Mouse (Mus musculus) gastrocnemius, adult 2 months (tissue): ENCODE data around the gene Lad1. TPM values are rescaled to one million over a fixed set of nuclear protein-coding genes. Genes with fewer than 3 reads are reported as not detected.
A peak's percentile ranks its signal among the peaks of the same experiment; 100 is the strongest.

Source experiments
- DNase-seq: peaks from one replicate; pipeline ENCODE4 v3.0.0; 2022
- H3K27ac ChIP-seq: fragments of 200-600 bp; 2 replicates; pipeline ENCODE4 v1.8.1; 2022; ENCODE audit warnings: mild to moderate bottlenecking
- H3K4me3 ChIP-seq: fragments of 200-600 bp; 2 replicates; pipeline ENCODE4 v1.8.1; 2022; ENCODE audit warnings: mild to moderate bottlenecking, moderate library complexity
- CTCF ChIP-seq: fragments of 200-600 bp; IDR thresholded peaks from 2 replicates; pipeline ENCODE4 v1.8.1; 2022; ENCODE audit warnings: antibody characterized with exemption, mild to moderate bottlenecking, moderate library complexity
- intact Hi-C: fragments of 180-260 bp; cut with DNase I; formaldehyde crosslinking; loops from one replicate; pipeline ENCODE4 v1.15.1; 2025
- total RNA-seq, 2 experiments: library from RNA; stranded (reverse); gene quantifications; 2 replicates each; pipeline ENCODE4 v1.2.3; 2021

The Lad1 gene
- total RNA-seq, 2 experiments from 2014 or later, result not detected

DNA sequence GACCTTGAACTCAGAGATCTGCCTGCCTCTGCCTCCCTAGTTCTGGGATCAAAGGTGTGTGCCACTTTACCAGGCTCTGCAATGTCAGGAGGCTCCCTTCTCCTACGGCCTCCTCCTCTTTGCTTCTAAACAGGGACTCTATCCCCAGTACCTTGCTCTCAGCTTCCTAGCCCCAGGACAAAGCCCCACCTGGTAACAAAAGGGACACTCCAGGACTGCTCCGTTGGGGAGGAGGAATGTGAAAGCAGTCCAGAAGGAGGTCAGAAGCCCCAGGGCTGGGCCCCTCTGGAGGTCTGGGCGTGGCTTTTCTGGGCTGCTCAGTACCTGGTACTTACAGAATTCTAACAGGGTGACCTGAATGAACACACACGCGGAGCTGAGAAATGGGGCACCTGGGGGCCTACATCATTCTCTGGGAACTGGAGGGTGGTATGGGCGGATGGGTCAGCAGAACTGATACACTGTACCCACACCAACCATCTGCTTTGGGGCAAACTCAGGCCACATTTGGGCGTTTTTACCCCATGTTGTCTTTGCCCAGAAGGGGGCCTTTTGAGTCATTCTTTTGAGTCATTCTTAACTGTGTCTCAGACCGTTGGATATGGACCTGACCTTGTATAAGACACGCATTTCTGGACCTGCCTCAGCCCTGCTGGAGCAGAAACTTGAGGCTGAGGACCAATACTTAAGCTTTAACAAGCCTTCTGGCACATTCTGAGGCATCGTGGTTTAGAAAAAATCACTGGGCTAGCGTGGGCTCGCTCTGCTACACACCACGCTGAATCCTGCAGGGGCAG is 26.1 kb upstream of the Lad1 start:
- Histone ChIP-seq H3K4me3 (no peak overlapping the region), H3K27ac (no peak overlapping the region)
- intact Hi-C loops, result no loop called here
- TF ChIP-seq CTCF, result no peak
- DNase-seq, result no peak

DNA sequence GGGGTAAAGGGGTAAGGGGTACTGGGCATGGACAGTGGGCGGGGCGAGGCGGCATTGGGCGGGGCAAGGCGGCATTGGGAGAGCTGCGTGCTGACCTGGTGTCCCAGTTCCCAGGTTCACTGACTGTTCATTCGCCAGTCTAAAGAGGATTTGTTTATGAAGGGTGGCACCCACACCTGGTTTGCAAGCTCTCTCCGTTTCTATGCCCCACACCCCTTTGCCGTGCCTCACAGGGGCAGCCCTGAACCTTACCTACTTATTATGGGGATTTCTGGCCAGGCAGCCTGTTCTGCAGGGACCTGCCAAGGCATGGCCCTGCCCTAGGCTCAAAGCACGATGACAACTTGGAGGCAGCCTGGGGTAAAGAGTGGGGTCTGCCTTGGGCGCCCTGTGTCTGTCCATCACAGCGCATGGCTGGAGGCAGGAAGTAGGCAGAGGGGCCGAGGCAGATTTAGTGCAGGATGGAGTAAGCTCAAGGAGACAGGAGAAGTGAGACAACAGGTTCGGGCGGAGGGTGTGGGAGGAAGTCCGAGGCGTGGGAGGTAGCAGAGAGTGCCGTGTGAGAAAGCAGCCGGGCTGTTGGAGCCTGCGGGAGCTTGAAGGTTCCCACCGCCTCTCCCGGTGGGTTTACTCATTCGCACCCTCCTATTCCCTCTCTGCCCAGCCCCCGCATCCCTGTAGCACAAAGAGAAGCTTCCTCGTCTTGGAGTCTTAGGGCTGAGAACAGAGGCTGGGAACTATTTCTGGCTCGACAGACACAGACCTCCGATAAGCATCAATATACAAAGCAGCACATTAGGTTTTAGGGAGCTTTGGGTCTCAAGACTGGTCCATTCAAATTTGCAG is 24.8 kb upstream of the Lad1 start:
- H3K27ac ChIP-seq, result peak overlapping the region; percentile 76
- intact Hi-C loops, result no loop called here

DNA sequence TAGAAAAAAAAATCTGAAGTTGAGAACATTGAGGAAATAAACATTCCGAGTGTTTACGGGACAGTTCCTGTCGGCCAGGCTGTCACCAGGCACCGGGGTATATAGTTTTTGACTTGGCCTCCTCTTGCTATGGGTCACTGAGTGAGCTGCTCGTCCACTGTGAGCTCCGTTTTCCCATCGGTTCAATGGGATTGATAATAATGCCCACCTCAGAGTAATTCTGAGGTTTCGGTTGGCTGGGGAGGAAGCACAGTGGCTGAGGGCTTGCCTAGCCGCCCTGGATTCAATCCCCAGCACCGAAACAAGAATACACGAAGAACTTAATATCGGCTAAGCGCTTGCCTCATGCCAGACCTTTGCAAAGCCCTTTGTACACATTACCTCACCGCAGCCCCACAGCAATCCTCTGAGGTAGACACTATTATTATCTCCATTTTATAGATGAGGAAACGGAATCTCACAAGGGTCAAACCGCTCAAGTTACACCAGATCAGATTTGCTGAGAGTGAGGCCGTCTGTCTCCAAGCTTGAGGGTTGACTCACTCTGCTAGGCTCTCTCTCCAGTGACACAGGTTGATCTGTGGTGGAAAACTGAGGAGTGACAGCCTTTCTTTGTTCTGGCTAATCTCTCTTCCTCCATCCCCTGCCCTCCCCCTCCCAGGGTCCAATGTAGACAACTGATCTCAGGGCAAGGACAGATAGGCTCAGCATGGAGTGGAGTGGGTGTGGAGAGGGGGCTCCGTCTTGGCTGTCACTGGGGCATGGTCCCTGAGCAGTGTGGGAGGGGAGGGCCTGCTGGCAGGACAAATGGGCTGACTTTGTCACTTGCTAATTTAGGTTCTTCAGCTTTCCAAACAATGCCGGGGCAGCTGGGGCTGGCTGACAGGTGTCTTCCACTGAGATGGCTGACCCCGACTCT is 23.9 kb upstream of the Lad1 start:
- intact Hi-C loops, result no loop called here
- DNase-seq, result peak; percentile 53

More for the DNA sequence above, 24.8 kb upstream of the Lad1 start:
- no peak for TF ChIP-seq CTCF
- peak overlapping the region; percentile 55 for H3K4me3 ChIP-seq
- DNase-seq, result no peak

DNA sequence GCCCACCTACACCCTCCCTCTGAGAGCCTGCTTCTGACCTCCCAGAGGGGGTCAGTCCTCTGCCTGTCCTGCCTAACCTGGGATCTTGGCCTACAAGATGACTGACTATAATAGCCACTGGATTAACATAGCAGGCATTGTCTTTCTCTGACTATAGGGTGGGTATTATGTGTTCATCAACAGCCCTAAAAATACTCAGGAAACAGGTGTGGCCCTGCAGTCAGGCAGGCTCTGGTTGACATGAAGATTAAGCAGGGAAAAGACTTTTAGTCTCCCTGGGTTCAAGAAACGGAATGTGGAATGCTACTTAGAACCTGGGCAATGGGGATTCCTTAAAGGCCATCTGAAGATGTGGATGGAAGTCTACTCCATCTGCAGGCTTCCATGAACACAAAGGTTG is 19.9 kb upstream of the Lad1 start:
- Histone ChIP-seq H3K4me3 (no peak overlapping the region), H3K27ac (peak overlapping the region; percentile 35)
- no peak for DNase-seq
- intact Hi-C loops, result no loop called here
- no peak for TF ChIP-seq CTCF

More for the DNA sequence above, 23.9 kb upstream of the Lad1 start:
- Histone ChIP-seq H3K27ac (peak overlapping the region; percentile 76), H3K4me3 (peak overlapping the region; percentile 55)
- no peak for TF ChIP-seq CTCF

DNA sequence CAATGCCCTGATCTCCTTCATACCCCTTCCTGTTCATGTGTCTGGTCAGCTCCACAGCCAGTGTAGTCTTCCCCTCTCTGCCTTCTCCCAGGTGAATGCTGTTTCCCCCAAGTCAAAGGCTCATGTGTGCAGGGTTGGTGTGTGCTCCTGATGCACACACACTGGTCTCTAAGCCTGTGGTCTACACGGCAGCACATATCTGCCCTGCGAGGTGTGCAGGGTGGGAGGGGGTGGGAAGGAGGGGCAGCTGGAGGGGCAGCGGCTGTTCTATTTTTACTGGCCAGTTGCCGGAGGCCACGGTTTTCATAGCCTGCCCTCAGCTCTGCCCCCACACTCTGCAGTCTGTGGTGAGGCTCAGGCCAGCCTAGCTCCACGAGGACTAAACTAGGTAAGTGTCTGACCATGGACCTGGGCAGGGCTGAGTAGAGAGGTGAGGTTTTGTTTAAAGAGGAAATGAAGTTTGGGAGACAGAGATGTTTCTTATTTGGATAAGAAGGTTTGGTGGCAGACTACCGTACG is 19.2 kb upstream of the Lad1 start:
- TF ChIP-seq CTCF, result no peak
- Histone ChIP-seq H3K27ac (peak overlapping the region; percentile 35), H3K4me3 (peak overlapping the region; percentile 29; the same call in 1 of the 2 replicates)
- no peak for DNase-seq
- intact Hi-C loops, result no loop called here

DNA sequence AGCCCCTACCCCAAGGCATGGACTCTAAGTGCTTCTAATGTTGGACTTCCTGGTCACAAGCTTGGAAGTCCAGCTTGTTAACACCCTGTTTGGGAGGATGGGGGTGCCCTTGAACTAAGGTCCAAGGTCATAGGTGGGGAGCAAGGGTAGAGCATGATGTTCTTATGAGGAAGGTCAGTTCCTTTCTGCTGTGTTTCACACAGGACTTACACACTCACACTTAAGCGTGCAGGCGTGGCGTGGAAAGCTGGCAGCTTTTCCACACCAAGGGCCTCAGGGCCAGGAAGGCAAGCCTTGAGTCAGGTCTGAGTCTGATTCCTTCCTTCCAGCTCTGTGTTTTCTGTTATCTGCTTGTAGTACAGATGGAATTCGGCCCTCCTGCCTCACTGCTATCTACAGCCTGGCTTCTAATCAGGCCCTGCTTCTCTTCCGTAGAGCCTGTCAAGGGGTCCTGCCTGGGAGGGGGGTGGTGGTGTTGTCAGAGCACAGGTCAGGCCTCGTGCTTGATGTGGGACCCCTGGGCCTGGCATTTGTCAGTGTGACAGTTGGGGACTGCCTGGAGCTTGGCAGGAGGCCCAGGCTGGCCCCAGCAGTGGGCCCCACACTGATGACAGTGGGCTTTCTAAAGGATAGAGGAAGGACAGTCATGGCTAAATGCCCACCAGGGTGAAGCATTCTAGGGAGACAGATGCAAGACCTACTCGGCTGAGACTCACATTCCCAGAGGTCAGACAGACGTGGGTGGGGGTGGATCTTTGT is 18.0 kb upstream of the Lad1 start:
- peak; percentile 16 for DNase-seq
- no peak for TF ChIP-seq CTCF
- H3K27ac ChIP-seq, result peak overlapping the region; percentile 16; the same call in 1 of the 2 replicates
- intact Hi-C loops, result no loop called here
- peak overlapping the region; percentile 29 for H3K4me3 ChIP-seq

DNA sequence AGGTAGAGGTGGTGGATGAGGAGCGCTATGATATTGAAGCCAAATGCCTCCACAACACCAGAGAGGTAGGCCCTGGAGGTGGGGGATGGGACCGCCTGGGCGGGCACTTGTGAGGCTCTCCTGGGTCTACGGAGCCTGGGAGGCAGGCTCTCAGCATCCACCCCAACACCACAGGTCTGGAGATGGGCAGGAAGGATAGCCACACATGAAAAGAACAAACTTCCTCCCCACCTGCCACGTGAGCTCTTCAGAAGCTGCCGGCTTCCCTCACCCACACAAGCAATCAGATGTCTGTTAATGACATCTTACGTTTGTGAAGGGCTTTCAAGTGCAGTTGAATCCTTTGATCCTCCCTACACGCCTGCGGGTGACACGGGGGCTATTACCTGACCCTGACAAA is 10.9 kb upstream of the Lad1 start:
- no peak for DNase-seq

DNA sequence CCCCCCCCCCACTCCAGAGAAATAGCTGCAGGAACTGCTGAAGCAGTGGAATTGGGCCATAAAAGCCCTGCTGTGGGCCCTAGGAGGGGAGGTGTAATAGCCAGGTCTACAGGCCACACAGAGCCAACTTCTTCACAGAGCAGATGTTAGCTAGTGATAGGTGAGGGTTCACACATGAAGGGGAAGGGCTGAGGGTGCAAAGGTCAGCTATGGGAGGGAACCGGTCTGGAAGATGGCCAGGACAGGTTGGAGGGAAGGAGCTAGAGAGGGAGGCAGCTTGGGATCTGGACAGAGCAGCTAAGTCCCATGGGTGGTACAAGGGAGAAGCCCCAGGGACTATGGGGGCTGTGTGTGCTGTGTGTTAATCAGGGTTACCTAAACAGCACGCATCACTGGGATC is 8.2 kb upstream of the Lad1 start:
- DNase-seq, result peak; percentile 22
- H3K27ac ChIP-seq, result no peak overlapping the region
- intact Hi-C loops, result loop anchor here (2.0 kb wide), 1 partner anchor 19 kb away; no protein-coding TSS in a partner anchor

More for the DNA sequence above, 10.9 kb upstream of the Lad1 start:
- H3K4me3 ChIP-seq, result no peak overlapping the region
- intact Hi-C loops, result no loop called here
- no peak overlapping the region for H3K27ac ChIP-seq
- no peak for TF ChIP-seq CTCF

DNA sequence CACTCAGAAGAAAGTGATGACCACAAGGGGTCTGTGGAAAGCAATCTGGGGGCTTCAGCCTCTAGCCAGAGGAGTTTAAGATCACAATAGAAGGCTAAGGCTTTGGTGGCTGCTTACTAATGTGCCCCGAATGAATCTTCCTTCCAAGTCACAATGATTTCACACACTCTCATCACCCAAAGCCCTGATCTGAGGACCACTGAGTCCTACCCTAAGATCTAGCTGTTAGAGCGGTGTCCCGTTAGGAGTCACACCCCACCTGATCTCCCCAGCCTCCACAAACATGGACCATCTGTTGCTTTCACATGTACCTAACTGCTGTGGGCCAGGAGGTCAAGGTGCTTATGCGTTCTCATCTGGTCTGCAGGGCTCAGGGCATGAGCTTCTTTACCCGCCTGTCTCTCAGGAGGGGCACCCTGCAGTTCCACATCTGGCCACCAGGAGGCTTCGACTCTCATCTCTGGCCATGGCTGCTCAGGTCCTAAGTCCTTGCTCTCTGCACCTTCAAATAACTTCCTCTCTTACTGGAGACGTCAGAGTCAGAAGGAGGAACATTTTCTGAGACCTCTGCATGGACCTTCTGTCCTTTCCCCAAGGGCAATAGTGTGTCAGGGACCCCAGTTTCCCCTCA is 7.3 kb upstream of the Lad1 start:
- Histone ChIP-seq H3K4me3 (no peak overlapping the region), H3K27ac (no peak overlapping the region)
- intact Hi-C loops, result loop anchor here (2.0 kb wide), 1 partner anchor 18 kb away; no protein-coding TSS in a partner anchor
- TF ChIP-seq CTCF, result no peak
- peak; percentile 85 for DNase-seq

More for the DNA sequence above, 8.2 kb upstream of the Lad1 start:
- TF ChIP-seq CTCF, result no peak
- H3K4me3 ChIP-seq, result no peak overlapping the region

DNA sequence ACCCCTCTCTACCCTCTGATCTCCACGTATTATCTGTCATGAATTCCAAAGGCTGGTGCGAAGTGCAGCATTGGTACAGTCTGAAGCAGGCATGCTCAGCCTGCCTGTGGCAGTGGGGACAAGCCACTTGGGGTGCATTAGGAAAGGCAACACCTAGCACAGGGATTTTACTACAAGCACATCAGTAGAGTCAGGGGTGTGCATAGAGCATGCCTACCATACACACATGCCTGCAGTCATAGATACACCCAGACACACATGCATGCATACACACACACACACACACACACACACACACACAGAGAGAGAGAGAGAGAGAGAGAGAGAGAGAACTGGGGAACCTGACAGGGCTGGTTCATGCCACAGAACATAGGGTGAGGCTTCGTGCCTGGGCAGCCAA is 6.2 kb upstream of the Lad1 start:
- Histone ChIP-seq H3K4me3 (no peak overlapping the region), H3K27ac (no peak overlapping the region)
- DNase-seq, result no peak
- intact Hi-C loops, result no loop called here
- no peak for TF ChIP-seq CTCF

DNA sequence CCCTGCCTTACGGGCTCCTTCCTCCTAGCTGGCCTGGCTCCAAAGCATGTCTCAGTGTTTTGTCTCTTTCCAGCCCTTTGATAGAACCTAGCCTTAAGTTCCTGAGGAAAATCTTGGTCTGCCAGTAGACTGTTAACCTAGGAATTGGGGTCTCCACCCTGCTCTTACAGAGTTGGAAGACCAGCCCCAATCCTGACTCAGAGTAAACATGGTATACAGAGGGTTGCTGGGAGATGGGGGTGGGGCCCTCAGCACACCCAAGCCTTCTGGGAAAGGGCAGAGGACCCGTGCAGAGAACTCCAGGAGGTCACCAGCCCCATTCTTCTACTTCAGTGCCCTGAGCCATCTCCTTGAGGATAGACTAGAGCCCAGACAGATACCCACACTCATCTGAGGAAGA is 5.8 kb upstream of the Lad1 start:
- H3K27ac ChIP-seq, result no peak overlapping the region
- intact Hi-C loops, result no loop called here
- no peak for TF ChIP-seq CTCF
- no peak overlapping the region for H3K4me3 ChIP-seq
- DNase-seq, result no peak
